Mouse (Mus musculus): ENCODE results near the gene Wfdc10.

GRCm38 (mm10) chr2:164655858-164656257, at the start of gene Wfdc10:
- TF ChIP-seq CTCF (IDR thresholded peaks at IDR 0.05; ENCODE audit: low read depth, low read length) (peak; percentile 82), POLR2A (IDR thresholded peaks at IDR 0.05; ENCODE audit: extremely low read depth, insufficient read depth, low read length) (no peak)

Measured in liver, adult 2 months (tissue).